Mouse (Mus musculus): ENCODE data around the gene Scamp5.

The Scamp5 gene

GRCm38 (mm10) chr9:57419521-57420267, 48.2 kb downstream of the Scamp5 start:
- DNase-seq (ENCODE audit: low spot score in 2 of 2), result no peak

GRCm38 (mm10) chr9:57417341-57417740, 50.5 kb downstream of the Scamp5 start:
- no peak for DNase-seq (ENCODE audit: low spot score in 2 of 2)

GRCm38 (mm10) chr9:57407120-57407905, 60.5 kb downstream of the Scamp5 start:
- no peak for DNase-seq (ENCODE audit: low spot score in 2 of 2)

- DNase-seq (ENCODE audit: low spot score in 2 of 2), result no peak
Observed at GRCm38 (mm10) chr9:57406395-57406794, 61.5 kb downstream of the Scamp5 start.

- DNase-seq (ENCODE audit: low spot score in 2 of 2), result no peak
Observed at GRCm38 (mm10) chr9:57404036-57404435, 63.8 kb downstream of the Scamp5 start.

- DNase-seq (ENCODE audit: low spot score in 2 of 2), result no peak
Observed at GRCm38 (mm10) chr9:57402318-57403251, 65.3 kb downstream of the Scamp5 start.

- peak in 1 of 2 experiments; percentile 1 for DNase-seq (ENCODE audit: low spot score in 2 of 2)
Observed at GRCm38 (mm10) chr9:57398773-57399172, 69.1 kb downstream of the Scamp5 start.

GRCm38 (mm10) chr9:57392892-57393291, 75.0 kb downstream of the Scamp5 start:
- DNase-seq (ENCODE audit: low spot score in 2 of 2), result no peak

All from urinary bladder, postnatal 4 days (tissue).